Mouse (Mus musculus) liver, postnatal 0 days (tissue): Measurements from ENCODE around the gene Srd5a2. TPM values are rescaled to one million over a fixed set of nuclear protein-coding genes. Genes with fewer than 3 reads are reported as not detected.

ENCODE experiments used
- ATAC-seq: fragments of 200-750 bp; cut with Nextera tagmentation; 2 replicates; pipeline ENCODE4 v1.8.0; 2017; ENCODE audit warnings: mild to moderate bottlenecking, moderate library complexity
- DNase-seq: peaks from one replicate; pipeline ENCODE4 v3.0.0-alpha.2; 2016
- H3K27ac ChIP-seq: fragments of 300-500 bp; sonication (generic); 2 replicates; pipeline ENCODE4 v1.5.1; 2014; ENCODE audit warnings: antibody characterized with exemption, moderate library complexity, mild to moderate bottlenecking, low read depth
- H3K27me3 ChIP-seq: fragments of 300-500 bp; sonication (generic); 2 replicates; pipeline ENCODE4 v1.6.1; 2014; ENCODE audit warnings: low read length, control low read depth, mixed read lengths; ENCODE audit not compliant: insufficient read depth
- H3K36me3 ChIP-seq: fragments of 300-500 bp; sonication (generic); replicated peaks from 2 replicates; pipeline ENCODE4 v1.6.1; 2014; ENCODE audit warnings: mild to moderate bottlenecking, control low read depth, low read length, moderate library complexity, mixed read lengths; ENCODE audit not compliant: insufficient read depth
- H3K4me1 ChIP-seq: fragments of 300-500 bp; sonication (generic); 2 replicates; pipeline ENCODE4 v1.6.1; 2014; ENCODE audit warnings: antibody characterized with exemption, mild to moderate bottlenecking, control low read depth; ENCODE audit not compliant: insufficient read depth
- H3K4me2 ChIP-seq: fragments of 300-500 bp; sonication (generic); 2 replicates; pipeline ENCODE4 v1.6.1; 2014; ENCODE audit warnings: low read depth, mild to moderate bottlenecking, low read length, moderate library complexity, mixed read lengths
- H3K4me3 ChIP-seq: fragments of 300-500 bp; sonication (generic); 2 replicates; pipeline ENCODE4 v1.5.1; 2014; ENCODE audit warnings: low read depth, low read length
- H3K9ac ChIP-seq: fragments of 300-500 bp; sonication (generic); replicated peaks from 2 replicates; pipeline ENCODE4 v1.6.1; 2014; ENCODE audit warnings: mild to moderate bottlenecking, moderate library complexity
- H3K9me3 ChIP-seq: fragments of 300-500 bp; sonication (generic); 2 replicates; pipeline ENCODE4 v1.6.1; 2016; ENCODE audit warnings: mild to moderate bottlenecking, control low read depth, low read length, mixed read lengths
- CTCF ChIP-seq: sonication (generic); IDR thresholded peaks from 2 replicates; pipeline ENCODE4 v1.5.1; 2016; ENCODE audit warnings: antibody characterized with exemption, low read depth
- EP300 ChIP-seq: IDR thresholded peaks from 2 replicates; pipeline ENCODE4 v1.6.1; 2016; ENCODE audit warnings: antibody characterized with exemption, low read depth, mild to moderate bottlenecking
- WGBS: fragments of 180-500 bp; shearing (Covaris S2); extraction: QIAGEN DNeasy Blood & Tissue Kit; methylation state at CpG from one replicate; pipeline ENCODE4 v1.1.7; 2014; ENCODE audit not compliant: insufficient replicate concordance; 5-methylcytosine and 5-hydroxymethylcytosine counted together
- polyA plus RNA-seq: library from polyadenylated mRNA; unstranded; fragments of >200 nt; fragmentation: Nextera tagmentation; extraction: Ambion mirVana; gene quantifications from 2 replicates; pipeline ENCODE4 v1.2.1, GENCODE M21; 2015

Gene Srd5a2
- polyA plus RNA-seq, 1 experiment from 2014 or later, result not detected

GRCm38 (mm10) chr17:73972648-73973047 lies 75.1 kb downstream of the Srd5a2 start:
- TF ChIP-seq CTCF, result no peak
- no peak for TF ChIP-seq EP300
- no peaks in the 10 kb centered on the region for H3K36me3 ChIP-seq
- WGBS, result 81% methylated on average over 11 of the region's 11 CpGs
- no peak overlapping the region for H3K9ac ChIP-seq
- no peaks in the 10 kb centered on the region for H3K4me1 ChIP-seq
- H3K9me3 ChIP-seq, result no peaks in the 10 kb centered on the region
- no peak overlapping the region for H3K4me3 ChIP-seq
- ATAC-seq, result no peak
- no peaks in the 10 kb centered on the region for H3K27me3 ChIP-seq
- no peak overlapping the region for H3K4me2 ChIP-seq
- no peak for DNase-seq
- H3K27ac ChIP-seq, result no peak overlapping the region

- Histone ChIP-seq H3K4me1 (no peaks in the 10 kb centered on the region), H3K27me3 (no peaks in the 10 kb centered on the region), H3K27ac (no peak overlapping the region), H3K36me3 (no peaks in the 10 kb centered on the region), H3K9me3 (no peaks in the 10 kb centered on the region), H3K9ac (no peak overlapping the region), H3K4me3 (no peak overlapping the region), H3K4me2 (no peak overlapping the region)
- no peak for ATAC-seq
- no peak for DNase-seq
- TF ChIP-seq EP300, result no peak
- no peak for TF ChIP-seq CTCF
- 74% methylated on average over 4 of the region's 4 CpGs for WGBS
Observed at GRCm38 (mm10) chr17:73971291-73971690, 76.4 kb downstream of the Srd5a2 start.

GRCm38 (mm10) chr17:73970361-73971027 lies 77.2 kb downstream of the Srd5a2 start:
- no peaks in the 10 kb centered on the region for H3K27me3 ChIP-seq
- no peaks in the 10 kb centered on the region for H3K36me3 ChIP-seq
- H3K27ac ChIP-seq, result 0 out of 2 replicates have a peak overlapping the region, but pooled peaks have one; percentile 6
- H3K4me2 ChIP-seq, result no peak overlapping the region
- H3K4me3 ChIP-seq, result no peak overlapping the region
- ATAC-seq (peak; percentile 61), DNase-seq (peak; percentile 27)
- H3K9me3 ChIP-seq, result no peaks in the 10 kb centered on the region
- 40% methylated on average over 3 of the region's 3 CpGs for WGBS
- no peaks in the 10 kb centered on the region for H3K4me1 ChIP-seq
- no peak overlapping the region for H3K9ac ChIP-seq
- TF ChIP-seq CTCF (peak; percentile 17; the same call in 1 of the 2 replicates), EP300 (peak; percentile 53)

Other genes starting within 250 kb of the Srd5a2 start
- gene Ehd3, start 243.8 kb downstream of the Srd5a2 start, polyA plus RNA-seq, result 22.5 and 23.7 TPM in 2 replicates
- 5.8 and 7.0 TPM in 2 replicates for gene Xdh, start 97.7 kb downstream of the Srd5a2 start, polyA plus RNA-seq
- gene Memo1, start 247.6 kb upstream of the Srd5a2 start, polyA plus RNA-seq, result 66.5 and 67.9 TPM in 2 replicates